Mouse (Mus musculus) midbrain, postnatal 0 days (tissue): ENCODE data around the gene Tnfsf13. TPM values are rescaled to one million over a fixed set of nuclear protein-coding genes. Genes with fewer than 3 reads are reported as not detected.
A peak's percentile ranks its signal among the peaks of the same experiment; 100 is the strongest.
"Not testable (repeated sequence)": the region's sequence is repeated elsewhere in the genome, so short reads cannot be mapped to it uniquely, and the experiment has no call there.

Source experiments
- ATAC-seq: fragments of 200-750 bp; cut with Nextera tagmentation; 2 replicates; pipeline ENCODE4 v1.8.0; 2017; ENCODE audit warnings: moderate number of reproducible peaks, mild to moderate bottlenecking, moderate TSS enrichment, moderate library complexity; ENCODE audit not compliant: low FRiP score
- DNase-seq: peaks from one replicate; pipeline ENCODE4 v3.0.0-alpha.2; 2015; ENCODE audit warnings: low spot score
- H3K27ac ChIP-seq: fragments of 300-500 bp; sonication (generic); 2 replicates; pipeline ENCODE4 v1.5.1; 2014; ENCODE audit warnings: low read depth, mild to moderate bottlenecking, low read length, mixed read lengths
- H3K27me3 ChIP-seq: fragments of 300-500 bp; sonication (generic); 2 replicates; pipeline ENCODE4 v1.6.1; 2014; ENCODE audit warnings: low read length, control low read depth, mixed read lengths; ENCODE audit not compliant: insufficient read depth
- H3K36me3 ChIP-seq: fragments of 300-500 bp; sonication (generic); 2 replicates; pipeline ENCODE4 v1.6.1; 2014; ENCODE audit warnings: low read length, control low read depth, mixed read lengths; ENCODE audit not compliant: insufficient read depth
- H3K4me1 ChIP-seq: fragments of 300-500 bp; sonication (generic); 2 replicates; pipeline ENCODE4 v1.6.1; 2014; ENCODE audit warnings: mild to moderate bottlenecking, control low read depth, antibody characterized with exemption, low read length, mixed read lengths; ENCODE audit not compliant: insufficient read depth
- H3K4me2 ChIP-seq: fragments of 300-500 bp; sonication (generic); 2 replicates; pipeline ENCODE4 v1.6.1; 2014; ENCODE audit warnings: low read depth, mild to moderate bottlenecking, low read length, mixed read lengths; ENCODE audit not compliant: poor library complexity, severe bottlenecking
- H3K4me3 ChIP-seq: fragments of 300-500 bp; sonication (generic); 2 replicates; pipeline ENCODE4 v1.5.1; 2014; ENCODE audit warnings: low read depth, mild to moderate bottlenecking, low read length, moderate library complexity
- H3K9ac ChIP-seq: fragments of 300-500 bp; sonication (generic); replicated peaks from 2 replicates; pipeline ENCODE4 v1.6.1; 2014; ENCODE audit warnings: mild to moderate bottlenecking, low read length, moderate library complexity, mixed read lengths; ENCODE audit not compliant: poor library complexity, severe bottlenecking
- H3K9me3 ChIP-seq: fragments of 300-500 bp; sonication (generic); 2 replicates; pipeline ENCODE4 v1.6.1; 2016; ENCODE audit warnings: low read length, control low read depth
- CTCF ChIP-seq: IDR thresholded peaks from 2 replicates; pipeline ENCODE4 v1.5.1; 2016; ENCODE audit warnings: antibody characterized with exemption, mild to moderate bottlenecking
- WGBS: fragments of 180-500 bp; shearing (Covaris S2); extraction: QIAGEN DNeasy Blood & Tissue Kit; methylation state at CpG from one replicate; pipeline ENCODE4 v1.1.7; 2014; 5-methylcytosine and 5-hydroxymethylcytosine counted together
- polyA plus RNA-seq: library from polyadenylated mRNA; unstranded; fragments of >200 nt; fragmentation: Nextera tagmentation; extraction: Ambion mirVana; gene quantifications from 2 replicates; pipeline ENCODE4 v1.2.1, GENCODE M21; 2015
- total RNA-seq: library from RNA; depleted of rRNA; stranded (reverse); fragments of >200 nt; gene quantifications from 2 replicates; pipeline ENCODE4 v1.2.3, GENCODE M21; 2014; rRNA removed

Tnfsf13 gene
- 0.27 and 0.57 TPM in 2 replicates for total RNA-seq
- polyA plus RNA-seq = 0.96 and 1.1 TPM in 2 replicates

DNA sequence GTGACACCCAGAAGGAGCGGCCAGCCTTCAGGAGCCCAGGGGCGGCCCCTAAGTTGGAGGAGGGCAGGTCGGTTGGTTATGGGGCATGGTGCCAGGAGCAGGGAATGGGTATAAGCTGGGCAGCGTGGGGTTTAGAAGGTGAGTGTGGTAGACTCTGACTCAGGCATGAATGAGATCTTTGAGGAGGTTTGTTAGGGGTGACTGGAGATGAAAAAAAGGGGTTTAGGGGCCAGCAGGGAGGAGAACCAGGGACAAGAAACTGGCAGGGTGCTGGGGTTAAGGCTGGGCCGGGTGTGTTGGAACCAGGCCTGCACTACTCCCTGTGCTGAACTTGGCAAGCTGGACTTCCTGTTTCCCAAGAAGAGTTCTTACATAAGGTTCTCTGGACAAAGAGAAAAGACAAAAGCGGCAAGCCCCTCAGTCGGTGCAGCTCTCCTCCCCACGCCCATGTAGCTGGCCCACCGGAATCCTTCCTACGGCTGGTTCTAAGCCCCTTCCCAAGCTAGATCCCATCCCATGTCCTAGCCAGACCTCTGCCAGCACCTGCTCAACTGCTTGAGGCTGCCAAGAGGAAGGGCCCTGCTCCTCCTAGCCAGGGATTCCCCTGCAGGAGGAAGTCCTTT lies at the start of gene Tnfsf13:
Gene Tnfsf13, minus strand, starts transcription at position 259 of the 623 bp plus-strand sequence.
- no peaks in the 10 kb centered on the region for H3K36me3 ChIP-seq
- ATAC-seq (no peak), DNase-seq (peak; percentile 55)
- 0 out of 2 replicates have a peak within 1 kb of the TSS, but pooled peaks have one; percentile 26 for H3K27ac ChIP-seq
- H3K4me2 ChIP-seq = no peak within 1 kb of the TSS
- no peak within 1 kb of the TSS; the same call in 1 of the 2 replicates for H3K9ac ChIP-seq
- no peaks in the 10 kb centered on the region for H3K9me3 ChIP-seq
- no peak for TF ChIP-seq CTCF
- WGBS = 44% methylated on average over 10 of the region's 10 CpGs
- H3K4me3 ChIP-seq = no peak within 1 kb of the TSS
- peaks cover 5% of the 10 kb centered on the region for H3K4me1 ChIP-seq
- H3K27me3 ChIP-seq = no peaks in the 10 kb centered on the region

DNA sequence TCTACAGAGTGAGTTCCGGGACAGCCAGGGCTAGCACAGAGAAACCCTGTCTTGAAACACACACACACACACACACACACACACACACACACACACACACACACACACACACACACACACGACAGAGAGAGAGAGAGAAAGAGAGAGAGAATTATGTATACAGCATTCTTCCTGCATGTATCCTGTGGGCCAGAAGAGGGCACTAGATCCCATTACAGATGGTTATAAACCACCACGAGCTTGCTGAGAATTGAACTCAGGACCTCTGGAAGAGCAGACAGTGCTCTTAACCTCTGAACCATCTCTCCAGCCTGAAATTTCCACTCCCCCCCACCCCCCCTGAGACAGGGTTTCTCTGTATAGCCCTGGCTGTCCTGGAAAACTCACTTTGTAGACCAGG lies 45.8 kb upstream of the Tnfsf13 start:
- not testable (repeated sequence) for H3K9ac ChIP-seq, H3K4me3 ChIP-seq, H3K4me2 ChIP-seq, ATAC-seq, H3K27me3 ChIP-seq, H3K9me3 ChIP-seq, H3K4me1 ChIP-seq, DNase-seq, H3K27ac ChIP-seq
- peaks cover 25% of the 10 kb centered on the region for H3K36me3 ChIP-seq
- 86% methylated on average over 2 of the region's 3 CpGs for WGBS

DNA sequence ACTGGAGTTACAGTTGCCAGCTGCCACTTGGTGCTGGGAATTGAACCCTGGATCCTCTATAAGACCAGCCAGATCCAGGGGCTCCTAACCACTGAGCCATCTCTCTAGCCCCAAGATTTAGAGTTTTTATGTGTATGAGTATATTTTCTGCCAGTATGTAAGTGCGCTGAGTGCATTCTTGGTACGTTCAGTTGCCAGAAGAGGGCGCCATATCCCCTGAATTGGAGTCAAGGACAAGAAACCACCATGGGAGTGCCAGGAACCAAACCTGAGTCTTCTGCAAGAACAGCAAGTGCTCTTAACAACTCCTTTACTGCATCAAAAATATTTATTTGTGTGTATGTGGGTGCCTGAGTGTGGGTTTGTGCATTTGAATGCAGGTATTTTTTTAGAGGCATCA lies 43.5 kb upstream of the Tnfsf13 start:
- peaks cover 2% of the 10 kb centered on the region for H3K36me3 ChIP-seq
- H3K4me2 ChIP-seq = no peak overlapping the region
- ATAC-seq (no peak), DNase-seq (peak; percentile 24)
- H3K9ac ChIP-seq = no peak overlapping the region
- 19% methylated on average over 3 of the region's 3 CpGs for WGBS
- H3K27me3 ChIP-seq = no peaks in the 10 kb centered on the region
- peak; percentile 50 for TF ChIP-seq CTCF
- H3K4me3 ChIP-seq = no peak overlapping the region
- no peak overlapping the region for H3K27ac ChIP-seq
- H3K4me1 ChIP-seq = no peaks in the 10 kb centered on the region
- no peaks in the 10 kb centered on the region for H3K9me3 ChIP-seq

DNA sequence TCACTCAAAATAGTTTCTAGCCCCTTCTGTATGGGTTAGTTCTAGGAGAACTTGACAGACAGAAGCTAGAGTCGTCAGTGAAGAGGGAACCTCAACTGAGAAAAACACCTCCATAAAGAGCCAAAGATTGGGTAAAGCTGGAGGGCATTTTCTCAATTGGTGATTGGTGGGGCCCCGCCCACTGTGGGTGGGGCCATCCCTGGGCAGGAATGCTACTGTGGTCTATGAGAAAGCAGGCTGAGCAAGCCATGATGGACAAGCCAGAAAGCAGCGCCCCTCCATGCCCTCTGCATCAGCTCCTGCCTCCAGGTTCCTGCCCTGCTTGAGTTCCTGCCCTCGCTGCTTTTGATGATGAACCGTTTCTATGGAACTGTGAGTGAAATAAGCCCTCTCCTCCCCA lies 40.4 kb upstream of the Tnfsf13 start:
- no peak for TF ChIP-seq CTCF
- Histone ChIP-seq H3K9me3 (no peaks in the 10 kb centered on the region), H3K4me2 (no peak overlapping the region), H3K4me3 (no peak overlapping the region), H3K36me3 (no peaks in the 10 kb centered on the region), H3K4me1 (no peaks in the 10 kb centered on the region), H3K27ac (no peak overlapping the region), H3K27me3 (no peaks in the 10 kb centered on the region), H3K9ac (no peak overlapping the region)
- 35% methylated on average over 5 of the region's 5 CpGs for WGBS
- DNase-seq = no peak
- ATAC-seq = no peak

DNA sequence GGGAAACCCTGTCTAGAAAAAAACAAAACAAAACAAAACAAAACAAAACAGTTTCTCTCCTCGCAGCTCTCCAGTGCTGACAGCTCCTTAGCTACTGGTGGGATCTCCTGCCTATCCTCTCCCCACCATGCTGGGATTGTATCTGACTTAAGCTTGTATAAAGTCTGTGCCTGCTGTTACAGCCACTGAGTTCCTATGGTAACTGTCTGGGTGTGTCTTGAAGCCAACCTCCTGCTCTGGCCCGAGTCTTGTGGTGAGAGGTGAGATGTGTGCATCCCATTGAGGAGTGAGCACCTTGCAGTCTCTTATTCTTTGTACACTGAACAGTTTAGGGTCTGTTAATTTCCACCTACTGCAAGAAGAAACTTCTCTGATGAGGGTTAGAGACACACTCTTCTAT lies 37.5 kb upstream of the Tnfsf13 start:
- no peak for TF ChIP-seq CTCF
- DNase-seq (no peak), ATAC-seq (no peak)
- Histone ChIP-seq H3K9ac (no peak overlapping the region), H3K9me3 (no peaks in the 10 kb centered on the region), H3K4me2 (no peak overlapping the region), H3K27ac (no peak overlapping the region), H3K36me3 (no peaks in the 10 kb centered on the region), H3K27me3 (no peaks in the 10 kb centered on the region), H3K4me1 (no peaks in the 10 kb centered on the region), H3K4me3 (no peak overlapping the region)
- WGBS = 45% methylated on average over 2 of the region's 2 CpGs

DNA sequence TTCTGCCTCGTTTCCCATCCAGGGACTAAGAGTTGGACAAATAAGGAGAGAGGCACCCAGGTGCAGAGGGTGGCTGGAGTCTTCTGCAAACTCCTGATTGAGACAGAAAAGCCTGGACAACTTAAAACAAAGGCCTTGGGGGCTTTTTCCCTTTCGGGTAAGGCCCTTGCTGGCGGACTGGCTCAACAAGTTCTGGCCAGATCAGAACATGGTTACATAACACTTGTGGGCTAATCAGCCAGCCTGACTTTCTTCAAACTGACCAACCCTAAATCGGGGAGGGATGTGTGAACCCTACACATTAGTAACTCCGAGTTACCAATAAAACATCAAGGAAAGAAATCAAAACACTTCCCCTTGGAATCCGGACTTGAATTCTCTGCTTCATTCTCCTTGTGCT lies 35.3 kb upstream of the Tnfsf13 start:
- no peaks in the 10 kb centered on the region for H3K9me3 ChIP-seq
- no peak overlapping the region for H3K4me3 ChIP-seq
- H3K27me3 ChIP-seq = no peaks in the 10 kb centered on the region
- DNase-seq = no peak
- no peak overlapping the region for H3K9ac ChIP-seq
- no peaks in the 10 kb centered on the region for H3K36me3 ChIP-seq
- H3K4me1 ChIP-seq = no peaks in the 10 kb centered on the region
- no peak for ATAC-seq
- WGBS = 83% methylated on average over 6 of the region's 6 CpGs
- no peak overlapping the region for H3K4me2 ChIP-seq
- no peak overlapping the region for H3K27ac ChIP-seq
- no peak for TF ChIP-seq CTCF
